Mouse (Mus musculus): ENCODE measurements around the gene Pde6c.

Pde6c gene

DNA sequence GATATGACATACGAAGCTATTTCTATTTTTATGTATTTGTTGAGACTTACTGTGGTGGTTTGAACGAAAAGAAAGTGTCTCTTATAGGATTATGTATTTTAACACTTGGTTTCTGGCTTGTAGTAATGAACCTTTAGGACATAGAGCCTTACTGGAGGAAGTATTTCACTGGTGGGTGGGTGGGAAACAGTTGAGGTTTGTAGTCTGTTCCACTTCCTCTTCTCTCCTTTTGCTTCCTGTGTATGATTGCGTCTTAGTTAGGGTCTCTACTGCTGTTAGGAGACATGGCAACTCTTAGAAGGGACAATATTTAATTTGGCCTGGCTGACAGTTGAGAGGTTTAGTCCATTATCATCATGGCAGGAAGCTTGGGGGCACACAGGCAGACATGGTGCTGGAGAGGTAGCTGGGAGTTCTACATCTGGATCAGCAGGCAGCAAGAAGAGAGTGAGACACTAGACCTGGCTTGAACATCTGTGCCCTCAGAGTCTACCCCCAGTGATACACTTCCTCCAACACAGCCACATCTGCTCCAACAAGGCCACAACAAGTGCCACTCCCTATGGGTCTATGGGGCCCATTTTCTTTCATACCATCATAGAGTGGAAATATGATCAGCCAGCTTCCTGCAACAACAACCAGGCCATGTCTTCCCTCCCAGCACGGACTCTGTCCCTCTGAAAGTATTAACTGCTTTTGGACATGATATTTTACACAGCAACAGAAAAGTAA is 11.1 kb downstream of the Pde6c start:
- no peak for DNase-seq (ENCODE audit: low spot score)

DNA sequence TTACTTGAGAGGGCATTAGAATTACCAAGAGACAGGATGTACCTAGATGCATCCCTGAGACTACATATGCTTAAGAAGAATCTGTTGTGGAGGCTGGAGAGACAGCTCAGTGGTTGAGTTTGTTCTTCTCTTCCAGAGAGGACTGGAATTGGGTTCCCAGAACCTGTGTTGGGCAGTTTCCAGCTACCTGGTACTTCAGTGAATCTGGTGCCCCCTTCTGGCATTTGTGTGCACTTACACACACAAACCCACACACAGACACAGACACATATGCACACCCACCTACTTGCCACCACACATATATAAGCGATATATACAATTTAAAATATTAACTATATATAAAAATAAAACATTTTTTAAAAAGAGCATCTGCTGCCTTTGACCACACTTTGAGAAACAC is 23.7 kb downstream of the Pde6c start:
- DNase-seq (ENCODE audit: low spot score) = no peak

DNA sequence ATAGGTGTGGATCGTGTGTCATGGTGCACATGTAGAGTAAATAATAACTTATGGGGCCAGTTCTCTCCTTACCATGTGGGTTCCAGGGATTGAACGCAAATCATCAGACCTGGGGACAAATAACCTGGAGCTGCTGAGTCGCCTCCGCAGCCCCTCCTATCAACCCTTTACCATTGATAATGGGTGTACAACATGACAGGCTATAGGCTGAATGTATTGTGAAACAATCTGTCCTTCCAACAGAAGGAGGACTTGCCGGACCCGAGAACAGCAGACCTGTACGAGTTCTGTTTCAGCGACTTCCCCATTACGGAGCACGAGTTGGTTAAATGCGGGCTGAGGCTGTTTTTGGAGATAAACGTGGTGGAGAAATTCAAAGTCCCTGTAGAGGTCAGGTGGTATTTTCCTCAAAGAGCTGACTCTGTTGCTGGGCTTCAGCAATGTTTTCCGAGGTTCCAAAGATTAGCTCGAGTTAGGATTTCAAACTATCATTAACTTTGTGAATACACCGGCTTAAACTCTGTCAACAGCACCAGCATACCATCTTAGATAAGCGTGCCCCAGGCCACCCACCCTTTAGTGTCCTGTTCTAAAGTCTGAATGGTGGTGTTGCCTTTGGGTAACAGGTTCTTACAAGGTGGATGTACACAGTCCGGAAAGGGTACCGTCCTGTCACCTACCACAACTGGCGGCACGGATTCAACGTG is 29.2 kb downstream of the Pde6c start:
- no peak for DNase-seq (ENCODE audit: low spot score)

DNA sequence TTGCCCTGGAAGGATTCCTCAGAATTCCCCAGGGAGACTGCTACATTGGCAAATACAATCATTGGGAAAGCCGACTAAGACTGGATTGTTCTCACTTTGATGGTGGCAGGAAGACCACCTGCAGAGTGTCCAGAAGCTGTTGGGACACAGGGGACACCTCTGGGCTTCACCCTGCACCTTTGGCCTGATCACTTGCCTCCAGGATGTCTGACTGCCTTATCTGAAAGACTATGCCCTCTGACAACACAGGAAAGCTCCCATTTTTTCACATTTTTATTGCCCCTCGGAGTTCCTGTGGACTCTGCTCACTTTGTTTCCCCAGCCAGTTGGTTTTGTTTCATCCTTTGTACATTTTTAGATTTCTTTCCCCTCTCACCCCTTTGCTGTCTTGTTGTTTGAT is 32.1 kb downstream of the Pde6c start:
- no peak for DNase-seq (ENCODE audit: low spot score)

DNA sequence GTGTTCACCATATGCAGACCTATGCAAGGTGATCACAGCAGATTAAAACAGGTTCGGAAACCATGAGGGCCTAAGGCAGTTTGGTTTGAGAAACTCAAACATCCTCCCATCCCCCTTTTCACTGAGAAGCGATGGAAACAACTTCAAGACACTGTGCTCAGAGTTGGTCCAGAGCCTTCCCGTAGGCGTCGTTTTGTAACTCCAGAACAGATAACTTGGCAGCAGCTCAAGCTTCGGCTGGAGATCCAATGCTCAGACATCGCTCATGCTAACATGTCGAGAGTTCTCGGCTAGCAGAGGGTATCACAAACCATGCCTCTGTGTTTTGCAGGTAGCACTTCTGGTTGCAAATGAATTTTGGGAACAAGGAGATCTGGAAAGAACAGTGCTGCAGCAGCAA is 47.1 kb downstream of the Pde6c start:
- DNase-seq (ENCODE audit: low spot score) = no peak

DNA sequence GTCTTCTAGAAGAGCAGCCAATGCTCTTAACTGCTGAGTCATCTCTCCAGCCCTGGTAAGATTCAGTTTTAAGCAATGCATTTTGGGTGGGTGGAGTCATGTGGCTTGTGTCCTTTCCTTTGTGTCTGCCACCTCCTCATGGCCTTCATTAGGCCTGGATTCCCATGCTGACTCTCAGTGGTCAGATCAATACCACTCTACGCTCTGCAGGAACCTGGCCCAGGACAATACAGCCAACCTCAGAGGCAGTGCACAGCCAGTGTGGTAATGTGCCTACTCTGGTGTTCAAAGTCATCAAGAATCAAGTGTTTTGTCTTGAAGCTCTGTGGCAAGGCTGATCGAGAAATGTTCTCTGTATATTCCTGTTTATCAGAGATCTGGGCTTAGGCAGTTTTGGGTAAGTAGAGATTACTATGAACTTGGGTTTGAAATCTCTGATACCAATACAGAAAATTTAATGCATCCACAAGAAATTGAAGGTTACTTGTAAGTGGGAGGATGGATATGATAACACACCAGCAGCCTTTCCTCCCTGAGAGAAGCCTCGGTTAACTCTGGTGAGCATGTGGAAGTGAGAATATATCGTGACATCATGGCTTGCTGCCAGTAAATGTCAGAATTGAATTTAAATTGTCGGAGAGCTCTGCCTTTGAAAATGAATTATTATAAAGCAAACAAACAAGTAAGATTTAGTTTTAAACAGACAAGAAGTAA is 54.2 kb downstream of the Pde6c start:
- DNase-seq (ENCODE audit: low spot score) = no peak

DNA sequence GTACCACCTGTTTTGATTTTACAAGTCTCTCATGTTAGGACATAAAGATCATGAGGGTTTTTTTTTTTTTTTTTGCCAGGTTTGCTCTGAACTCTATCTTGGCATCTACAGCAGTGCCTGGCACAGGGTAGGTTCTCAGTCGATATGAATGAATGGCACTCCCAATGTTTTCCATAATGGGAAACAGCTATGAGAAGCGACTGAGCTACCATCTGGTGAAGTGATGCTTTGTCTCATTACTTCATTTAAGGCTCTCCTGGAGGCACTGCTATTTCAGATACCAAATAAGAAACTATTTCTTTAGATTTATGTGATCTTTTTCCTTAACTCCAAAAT is 54.7 kb downstream of the Pde6c start:
- DNase-seq (ENCODE audit: low spot score) = no peak

DNA sequence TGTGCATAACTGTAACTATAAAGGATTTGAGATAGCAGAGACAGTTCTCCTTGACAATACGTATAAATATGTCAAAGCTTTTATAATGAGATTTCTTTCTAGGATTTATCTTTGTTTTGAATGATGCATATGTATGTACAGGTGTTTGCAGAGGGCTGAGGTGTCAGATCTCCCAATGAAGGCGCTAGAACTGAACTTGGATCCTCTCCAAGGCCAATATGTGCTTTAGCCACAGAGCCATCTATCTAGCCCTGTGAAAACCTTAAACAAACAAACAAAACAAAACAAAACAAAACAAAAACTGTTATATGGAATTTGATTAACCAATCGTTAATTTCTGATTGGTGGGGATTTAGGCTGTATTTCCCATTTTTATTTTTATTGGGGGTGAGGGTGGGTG is 58.0 kb downstream of the Pde6c start:
- DNase-seq (ENCODE audit: low spot score) = no peak

DNA sequence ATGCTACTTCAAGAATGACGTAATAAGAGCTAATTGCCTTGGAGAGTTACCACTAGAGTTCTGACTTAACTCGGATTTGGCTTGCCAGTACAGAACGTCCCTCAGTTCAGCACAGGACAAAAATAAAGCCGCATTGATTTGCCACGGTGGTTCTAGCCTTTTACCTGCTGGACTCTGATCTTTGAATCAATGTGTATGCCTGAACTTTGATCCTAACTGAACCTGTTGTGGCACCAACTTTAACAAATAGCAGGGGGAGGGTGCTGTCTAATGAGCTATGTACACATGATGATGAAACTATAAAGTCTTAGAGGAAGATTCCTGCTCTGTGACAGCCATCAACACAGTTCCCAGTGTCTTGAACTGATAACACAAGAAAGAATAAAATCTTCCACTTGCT is 58.9 kb downstream of the Pde6c start:
- no peak for DNase-seq (ENCODE audit: low spot score)

DNA sequence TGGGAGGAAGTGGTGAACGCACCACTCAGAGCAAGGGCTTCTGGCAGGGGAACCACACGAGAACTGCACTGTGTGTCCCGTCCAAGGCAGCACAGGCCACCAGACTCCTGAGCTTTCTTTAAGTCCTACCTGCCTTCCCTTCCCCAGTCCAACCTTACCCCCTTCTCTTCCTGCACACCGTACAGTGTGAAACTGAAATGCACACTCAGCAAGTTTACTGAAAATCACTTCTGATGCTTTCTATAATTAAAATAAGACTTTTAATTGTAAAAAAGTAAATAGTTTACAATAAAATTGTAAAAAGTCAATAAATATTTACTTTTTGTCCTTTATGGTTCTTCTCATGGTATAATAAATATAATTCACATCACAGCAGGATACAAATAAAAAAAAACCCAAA is 62.7 kb downstream of the Pde6c start:
- DNase-seq (ENCODE audit: low spot score) = no peak

DNA sequence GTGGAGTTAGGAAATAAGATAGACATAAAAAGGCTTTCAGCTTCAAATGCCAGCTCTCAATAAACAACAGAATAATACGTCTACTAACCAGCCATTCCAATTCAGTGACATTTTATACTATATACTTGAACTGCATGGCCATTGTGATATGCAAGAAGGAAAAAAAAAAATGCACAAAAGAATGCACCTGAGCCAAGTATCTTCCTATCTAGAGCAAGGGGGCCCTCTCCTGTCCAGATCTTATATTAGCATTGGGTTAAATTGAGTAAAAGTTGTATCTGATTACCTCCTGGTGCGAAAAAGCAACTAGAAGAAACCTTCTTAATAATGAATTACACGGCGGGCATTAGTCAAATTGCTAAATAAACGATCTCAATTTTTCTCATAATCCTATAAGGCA is 66.2 kb downstream of the Pde6c start:
- no peak for DNase-seq (ENCODE audit: low spot score)

DNA sequence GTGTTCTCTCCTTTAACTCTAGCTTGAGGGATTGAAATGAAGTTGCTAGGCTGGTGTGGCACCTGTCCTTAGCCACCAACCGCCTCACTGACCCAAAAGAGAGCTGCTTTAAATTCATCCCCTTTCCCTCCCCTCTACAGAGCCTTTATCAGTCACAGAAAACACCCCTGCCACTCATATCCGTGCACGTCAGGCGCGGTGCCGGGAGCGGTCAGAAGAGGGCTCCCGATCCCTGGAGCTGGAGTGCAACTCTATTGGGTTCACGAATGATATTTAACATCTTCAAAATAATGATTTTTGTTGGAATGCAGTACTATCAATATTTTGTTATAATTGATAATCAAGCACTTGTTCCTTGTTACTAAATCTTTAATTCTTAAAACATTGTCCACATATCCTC is 74.1 kb downstream of the Pde6c start:
- no peak for DNase-seq (ENCODE audit: low spot score)

DNA sequence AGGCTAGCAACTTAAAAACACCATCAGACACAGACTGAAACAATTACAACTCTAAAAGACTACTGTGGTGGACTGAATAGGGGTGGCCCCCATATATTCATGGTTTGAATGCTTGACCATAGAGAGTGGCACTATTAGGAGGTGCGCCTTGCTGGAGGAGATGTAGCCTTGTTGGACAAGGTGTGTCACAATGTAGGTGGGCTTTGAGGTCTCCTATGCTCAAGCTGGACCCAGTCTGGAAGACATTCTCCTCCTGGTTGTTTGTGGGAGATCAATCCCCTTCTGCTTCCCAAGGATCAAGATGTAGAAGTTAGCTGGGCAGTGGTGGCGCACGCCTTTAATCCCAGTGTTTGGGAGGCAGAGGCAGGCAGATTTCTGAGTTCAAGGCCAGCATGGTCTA is 85.1 kb downstream of the Pde6c start:
- no peak for DNase-seq (ENCODE audit: low spot score)

DNA sequence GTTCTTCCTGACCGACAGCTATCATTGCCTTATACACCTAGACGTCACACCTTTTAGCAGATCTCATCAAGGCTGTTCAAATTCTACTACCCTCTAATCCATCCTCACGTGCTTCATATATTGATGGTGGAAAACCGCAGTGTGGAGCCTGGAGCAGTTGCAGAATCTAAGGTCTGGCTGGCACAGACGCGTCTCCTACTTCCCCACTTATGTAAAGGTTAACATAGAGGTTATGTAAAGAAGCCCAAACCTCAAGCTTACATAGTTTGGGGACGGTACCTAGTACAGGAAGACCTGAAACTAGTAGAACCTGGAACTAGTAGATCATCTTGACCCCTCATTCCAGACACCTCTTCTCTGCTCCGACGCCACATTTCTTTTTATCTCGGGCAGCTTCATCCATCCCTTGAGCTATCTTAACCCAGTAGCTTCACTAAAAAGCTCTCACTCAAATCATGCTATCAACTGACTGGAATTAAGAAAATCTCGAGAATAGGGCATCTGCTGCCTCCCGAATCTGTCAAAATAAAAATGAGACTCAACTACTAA is 90.8 kb downstream of the Pde6c start:
- DNase-seq (ENCODE audit: low spot score) = no peak

DNA sequence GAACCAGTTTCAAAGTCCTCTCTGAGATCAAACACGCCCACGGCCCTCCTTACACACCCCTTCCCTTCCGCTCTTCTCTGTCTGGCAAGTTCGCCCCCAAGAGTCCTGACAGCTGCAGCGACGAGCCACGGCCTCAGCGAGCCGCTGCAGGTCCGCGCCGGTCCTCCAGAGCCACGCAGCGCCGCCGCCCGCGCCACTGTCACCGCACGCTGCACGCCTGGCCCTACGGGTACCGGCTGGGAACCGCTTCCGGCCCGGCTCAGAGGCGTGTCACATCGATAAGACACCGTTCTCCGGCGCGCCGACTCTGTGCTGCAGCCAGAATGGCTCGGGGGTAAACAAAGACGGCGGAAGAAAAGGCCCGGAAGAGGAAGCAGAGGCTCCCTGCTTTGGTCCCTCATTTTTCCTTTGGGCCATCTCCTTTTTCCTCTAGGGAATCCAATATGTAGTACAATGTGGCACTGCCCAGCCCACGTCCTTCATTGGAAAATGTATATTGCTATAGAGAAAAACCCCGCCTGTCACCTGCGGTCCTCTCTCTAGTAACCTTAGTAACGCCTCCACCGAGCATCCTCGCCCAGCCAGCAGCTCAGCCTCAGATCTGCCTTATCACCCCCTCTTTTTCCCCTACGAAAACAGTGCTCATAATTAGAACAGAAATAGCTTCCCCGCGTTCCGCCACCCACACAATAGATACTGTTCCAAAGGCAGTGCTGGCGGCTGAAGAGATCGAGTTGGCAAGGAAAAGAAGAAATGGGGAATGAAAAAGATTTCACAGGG is 91.5 kb downstream of the Pde6c start, which contains the start of gene Fra10ac1:
Gene Fra10ac1, minus strand, starts transcription at position 252 of the 780 bp plus-strand sequence.
- DNase-seq (ENCODE audit: low spot score) = peak; percentile 68

DNA sequence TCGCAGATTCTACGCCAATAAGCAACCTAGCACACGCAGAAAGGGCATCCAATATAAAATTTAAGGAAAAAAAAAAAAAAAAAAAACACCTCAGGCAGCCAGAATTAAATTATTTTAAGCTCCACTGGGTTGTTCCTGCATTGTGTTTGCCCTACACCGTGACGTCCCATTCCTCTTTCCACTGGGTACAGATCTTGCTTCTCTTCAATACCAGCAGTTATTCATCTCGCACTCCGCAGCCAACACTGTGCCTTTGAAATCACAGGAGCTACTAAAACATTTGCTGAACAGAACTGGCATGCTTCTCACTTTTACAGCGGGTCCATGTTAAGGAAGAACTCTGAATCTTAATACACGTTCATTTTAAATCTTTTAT is 92.1 kb downstream of the Pde6c start:
- no peak for DNase-seq (ENCODE audit: low spot score)

DNA sequence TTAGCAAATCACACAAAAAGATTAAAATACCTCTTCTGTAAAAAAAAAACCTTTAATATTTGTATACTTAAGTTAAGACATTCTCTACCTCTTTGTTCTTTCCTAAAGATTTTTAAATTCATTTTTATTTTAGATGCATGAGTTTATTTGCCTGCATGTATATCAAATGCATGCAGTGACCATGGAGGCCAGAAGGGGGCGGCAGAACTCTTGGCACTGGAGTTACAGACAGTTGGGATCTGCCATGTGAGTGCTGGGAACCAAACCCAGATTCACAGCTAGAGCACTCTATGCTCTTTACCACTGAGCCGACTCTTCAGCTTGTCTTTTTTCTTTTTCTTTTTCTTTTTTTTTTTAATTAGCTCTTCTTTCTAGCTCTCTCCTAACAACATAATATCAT is 96.1 kb downstream of the Pde6c start:
- DNase-seq (ENCODE audit: low spot score) = no peak

DNA sequence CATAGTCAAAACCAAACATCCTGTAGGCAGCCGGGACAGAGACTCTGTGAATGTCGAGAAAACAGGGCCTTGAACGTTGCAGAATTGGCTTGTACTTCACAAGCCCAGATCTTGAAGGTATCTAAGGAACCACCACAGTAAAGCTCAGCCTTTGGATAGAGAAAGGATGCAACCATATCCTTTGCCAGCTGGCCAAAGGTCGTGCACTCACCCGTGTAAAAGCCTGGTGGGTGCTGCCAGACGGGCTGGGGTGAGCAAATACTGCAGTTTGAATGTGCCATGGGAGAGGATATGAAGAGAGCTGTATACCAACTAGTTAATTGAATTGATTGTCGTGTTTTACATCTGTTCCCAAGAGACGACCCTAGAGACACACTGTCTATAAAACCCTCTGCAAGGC is 99.5 kb downstream of the Pde6c start:
- no peak for DNase-seq (ENCODE audit: low spot score)

DNA sequence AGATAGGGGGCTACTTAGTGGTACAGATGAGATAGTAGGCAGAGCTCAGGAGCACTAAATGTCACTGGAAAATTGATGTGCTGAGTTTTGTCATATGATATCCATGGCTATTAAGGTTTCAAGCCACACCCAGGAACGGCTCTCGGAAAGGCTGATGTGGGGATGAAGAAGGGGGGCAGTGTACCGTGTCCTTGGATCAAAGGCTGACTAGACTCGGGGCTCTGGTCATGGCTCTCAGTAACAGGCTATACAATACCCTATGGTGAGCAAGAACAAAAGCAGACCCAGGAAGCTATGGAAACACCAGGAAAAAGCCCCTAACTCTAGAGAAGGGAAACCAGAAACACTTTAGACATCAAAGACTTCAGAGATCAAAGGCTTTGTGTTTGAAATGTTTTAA is 99.9 kb downstream of the Pde6c start:
- DNase-seq (ENCODE audit: low spot score) = no peak

Data from urinary bladder, postnatal 10 days (tissue).